Mouse (Mus musculus) myocyte (in vitro differentiated cells): ENCODE data around the gene Tnfrsf12a. TPM values are rescaled to one million over a fixed set of nuclear protein-coding genes. Genes with fewer than 3 reads are reported as not detected.

ENCODE experiments used
- H3K27me3 ChIP-seq: one replicate; pipeline ENCODE4 v1.6.1; 2011; ENCODE audit not compliant: control insufficient read depth, insufficient read depth, insufficient read length
- H3K36me3 ChIP-seq: one replicate; pipeline ENCODE4 v1.6.1; 2011; ENCODE audit not compliant: control insufficient read depth, insufficient read depth
- H3K4me2 ChIP-seq: one replicate; pipeline ENCODE4 v1.6.1; 2011; ENCODE audit warnings: low read depth, control low read depth
- H3K4me3 ChIP-seq: one replicate; pipeline ENCODE4 v1.5.1; 2011; ENCODE audit warnings: mild to moderate bottlenecking, control low read depth, moderate library complexity
- H3K79me2 ChIP-seq: one replicate; pipeline ENCODE4 v1.6.1; 2011; ENCODE audit not compliant: control insufficient read depth, insufficient read depth
- H3ac ChIP-seq: one replicate; pipeline ENCODE4 v1.6.1; 2011; ENCODE audit not compliant: control insufficient read depth, insufficient read length
- CEBPB ChIP-seq: IDR thresholded peaks from 2 replicates; pipeline ENCODE4 v1.6.1; 2011; ENCODE audit warnings: mild to moderate bottlenecking, moderate library complexity; ENCODE audit not compliant: poor library complexity, insufficient read depth, severe bottlenecking
- E2F4 ChIP-seq: IDR thresholded peaks from one replicate; pipeline ENCODE4 v1.6.1; 2011; ENCODE audit warnings: mild to moderate bottlenecking, control low read depth, moderate library complexity; ENCODE audit not compliant: insufficient read depth
- MAX ChIP-seq: IDR thresholded peaks from one replicate; pipeline ENCODE4 v1.6.1; 2011; ENCODE audit warnings: low read depth, mild to moderate bottlenecking, control low read depth
- MYOD1 ChIP-seq, 3 experiments: IDR thresholded peaks; one replicate each; pipeline ENCODE4 v1.6.1; 2011; ENCODE audit warnings: control low read depth in 2 of 3, low read depth in 2 of 3, mild to moderate bottlenecking in 2 of 3, moderate library complexity in 1 of 3; ENCODE audit not compliant: insufficient read length in 2 of 3, control insufficient read depth in 1 of 3
- MYOG ChIP-seq, 3 experiments: IDR thresholded peaks; one replicate each; pipeline ENCODE4 v1.6.1; 2011; ENCODE audit warnings: control low read depth in 2 of 3, low read depth in 2 of 3, mild to moderate bottlenecking in 2 of 3; ENCODE audit not compliant: insufficient read length in 2 of 3, control insufficient read depth in 1 of 3, insufficient read depth in 1 of 3
- POLR2A ChIP-seq: IDR thresholded peaks from one replicate; pipeline ENCODE4 v1.6.1; 2011; ENCODE audit warnings: low read depth, mild to moderate bottlenecking, control low read depth, moderate library complexity; ENCODE audit not compliant: insufficient read length
- POLR2AphosphoS2 ChIP-seq: IDR thresholded peaks from one replicate; pipeline ENCODE4 v1.6.1; 2011; ENCODE audit warnings: low read depth, control low read depth; ENCODE audit not compliant: insufficient read length
- REST ChIP-seq: IDR thresholded peaks from one replicate; pipeline ENCODE4 v1.6.1; 2011; ENCODE audit warnings: mild to moderate bottlenecking, control low read depth, moderate library complexity; ENCODE audit not compliant: insufficient read depth, insufficient read length
- SRF ChIP-seq: IDR thresholded peaks from one replicate; pipeline ENCODE4 v1.6.1; 2011; ENCODE audit warnings: low read depth; ENCODE audit not compliant: control insufficient read depth, insufficient read length
- TCF12 ChIP-seq: IDR thresholded peaks from one replicate; pipeline ENCODE4 v1.6.1; 2011; ENCODE audit warnings: mild to moderate bottlenecking, control low read depth; ENCODE audit not compliant: poor library complexity, insufficient read depth, severe bottlenecking
- TCF3 ChIP-seq: IDR thresholded peaks from one replicate; pipeline ENCODE4 v1.6.1; 2011; ENCODE audit warnings: low read depth, control low read depth; ENCODE audit not compliant: insufficient read length
- USF1 ChIP-seq: IDR thresholded peaks from one replicate; pipeline ENCODE4 v1.6.1; 2011; ENCODE audit warnings: low read depth, mild to moderate bottlenecking, control low read depth, moderate library complexity
- polyA plus RNA-seq: library from polyadenylated mRNA; unstranded; fragments of >200 nt; fragmentation: generic; extraction: Trizol; gene quantifications from one replicate; pipeline ENCODE4 v1.2.1, GENCODE M21; 2012; ENCODE audit warnings: missing spikeins

The Tnfrsf12a gene
- polyA plus RNA-seq, 1 experiment = 328 TPM

- no peak overlapping the region for H3ac ChIP-seq
- H3K79me2 ChIP-seq = peaks cover 34% of the 10 kb centered on the region
- TF ChIP-seq MAX = no peak
- no peak for TF ChIP-seq POLR2AphosphoS2
- no peak for TF ChIP-seq MYOD1 (IDR thresholded peaks at IDR 0.05; ENCODE audit: control insufficient read depth in 1 of 3, insufficient read length in 2 of 3, low read depth in 2 of 3)
- no peak for TF ChIP-seq SRF
- no peak for TF ChIP-seq MYOG (IDR thresholded peaks at IDR 0.05; ENCODE audit: control insufficient read depth in 1 of 3, insufficient read depth in 1 of 3, insufficient read length in 2 of 3, low read depth in 2 of 3)
- no peak for TF ChIP-seq TCF3
- no peak for TF ChIP-seq CEBPB
- TF ChIP-seq E2F4 = no peak
- H3K4me3 ChIP-seq = peak overlapping the region; percentile 99
- no peaks in the 10 kb centered on the region for H3K27me3 ChIP-seq
- H3K4me2 ChIP-seq = peak overlapping the region; percentile 99
- peaks cover 14% of the 10 kb centered on the region for H3K36me3 ChIP-seq
These were observed 4.5 kb downstream of the Tnfrsf12a start for GRCm38 (mm10) chr17:23672761-23673160.

GRCm38 (mm10) chr17:23671519-23671918 is 5.7 kb downstream of the Tnfrsf12a start:
- Histone ChIP-seq H3ac (no peak overlapping the region), H3K27me3 (no peaks in the 10 kb centered on the region), H3K36me3 (peaks cover 14% of the 10 kb centered on the region), H3K4me3 (no peak overlapping the region), H3K79me2 (peaks cover 31% of the 10 kb centered on the region), H3K4me2 (no peak overlapping the region)
- TF ChIP-seq TCF12 (no peak), POLR2AphosphoS2 (peak; percentile 18)

GRCm38 (mm10) chr17:23670516-23671074 is 6.7 kb downstream of the Tnfrsf12a start:
- Histone ChIP-seq H3K4me3 (no peak overlapping the region), H3K79me2 (peaks cover 31% of the 10 kb centered on the region), H3K27me3 (no peaks in the 10 kb centered on the region), H3K4me2 (no peak overlapping the region), H3ac (no peak overlapping the region), H3K36me3 (peaks cover 18% of the 10 kb centered on the region)
- TF ChIP-seq REST (no peak), TCF12 (no peak), SRF (no peak), CEBPB (no peak), POLR2A (no peak), E2F4 (no peak), MYOD1 (IDR thresholded peaks at IDR 0.05; ENCODE audit: control insufficient read depth in 1 of 3, insufficient read length in 2 of 3, low read depth in 2 of 3) (no peak), USF1 (no peak), MAX (no peak), POLR2AphosphoS2 (no peak), MYOG (IDR thresholded peaks at IDR 0.05; ENCODE audit: control insufficient read depth in 1 of 3, insufficient read depth in 1 of 3, insufficient read length in 2 of 3, low read depth in 2 of 3) (no peak), TCF3 (no peak)

GRCm38 (mm10) chr17:23665511-23665910 is 11.8 kb downstream of the Tnfrsf12a start:
- Histone ChIP-seq H3ac (no peak overlapping the region), H3K79me2 (no peaks in the 10 kb centered on the region), H3K4me2 (no peak overlapping the region), H3K27me3 (no peaks in the 10 kb centered on the region), H3K36me3 (peaks cover 13% of the 10 kb centered on the region), H3K4me3 (no peak overlapping the region)
- TF ChIP-seq MYOG (IDR thresholded peaks at IDR 0.05; ENCODE audit: control insufficient read depth in 1 of 3, insufficient read depth in 1 of 3, insufficient read length in 2 of 3, low read depth in 2 of 3) (no peak), SRF (no peak), USF1 (no peak), CEBPB (no peak), MYOD1 (IDR thresholded peaks at IDR 0.05; ENCODE audit: control insufficient read depth in 1 of 3, insufficient read length in 2 of 3, low read depth in 2 of 3) (no peak), MAX (no peak), REST (no peak), POLR2AphosphoS2 (no peak), POLR2A (no peak), E2F4 (no peak), TCF12 (no peak), TCF3 (no peak)

GRCm38 (mm10) chr17:23664556-23665021 is 12.7 kb downstream of the Tnfrsf12a start:
- H3ac ChIP-seq = no peak overlapping the region
- TF ChIP-seq POLR2AphosphoS2 = peak; percentile 75
- TF ChIP-seq MYOG (IDR thresholded peaks at IDR 0.05; ENCODE audit: control insufficient read depth in 1 of 3, insufficient read depth in 1 of 3, insufficient read length in 2 of 3, low read depth in 2 of 3) = no peak
- TF ChIP-seq USF1 = no peak
- no peak for TF ChIP-seq REST
- H3K36me3 ChIP-seq = peaks cover 6% of the 10 kb centered on the region
- no peaks in the 10 kb centered on the region for H3K27me3 ChIP-seq
- no peak overlapping the region for H3K4me3 ChIP-seq
- H3K79me2 ChIP-seq = no peaks in the 10 kb centered on the region
- no peak overlapping the region for H3K4me2 ChIP-seq
